Mouse (Mus musculus): ENCODE results near the gene Pcsk4.
A peak's percentile ranks its signal among the peaks of the same experiment; 100 is the strongest.
"Not testable (repeated sequence)": the region's sequence is repeated elsewhere in the genome, so short reads cannot be mapped to it uniquely, and the experiment has no call there.

Gene Pcsk4

DNA sequence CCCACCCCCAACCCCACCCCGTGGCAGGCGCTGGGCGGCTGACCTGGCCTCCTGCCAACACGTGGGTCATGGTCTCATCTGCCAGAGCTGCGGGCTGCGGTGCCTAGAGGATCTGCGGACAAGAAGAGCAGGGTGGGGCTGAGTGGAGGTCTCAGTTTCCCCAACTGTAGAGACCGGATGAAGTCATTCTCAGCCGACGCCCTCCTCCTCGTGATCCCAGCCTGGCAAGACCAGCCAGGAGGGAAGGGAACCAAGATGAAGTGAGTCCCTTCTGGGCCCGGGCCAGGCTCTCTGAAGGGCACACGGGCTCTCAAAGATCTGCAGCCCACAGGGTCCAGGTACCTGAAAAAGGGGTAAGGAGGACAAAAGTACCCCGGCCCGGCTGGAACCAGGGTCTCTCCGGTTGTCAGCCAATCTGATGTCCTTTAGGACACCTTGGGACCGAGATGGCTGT, 18.2 kb upstream of the Pcsk4 start:
- DNase-seq = peak in 1 of 2 experiments; percentile 45

DNA sequence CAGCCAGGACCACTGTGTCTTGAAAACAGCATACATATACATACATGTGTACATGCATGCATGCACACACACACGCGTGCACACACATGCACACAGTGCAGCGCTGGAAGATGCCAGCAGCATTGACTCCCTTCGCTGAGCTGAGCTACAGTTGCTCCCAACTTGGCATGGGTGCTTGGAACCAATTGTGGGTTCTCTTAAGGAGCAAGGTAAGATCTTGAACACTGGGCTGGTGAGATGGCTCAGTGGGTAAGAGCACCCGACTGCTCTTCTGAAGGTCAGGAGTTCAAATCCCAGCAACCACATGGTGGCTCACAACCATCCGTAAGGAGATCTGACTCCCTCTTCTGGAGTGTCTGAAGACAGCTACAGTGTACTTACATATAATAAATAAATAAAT, 16.6 kb upstream of the Pcsk4 start:
- DNase-seq = not testable (repeated sequence)

DNA sequence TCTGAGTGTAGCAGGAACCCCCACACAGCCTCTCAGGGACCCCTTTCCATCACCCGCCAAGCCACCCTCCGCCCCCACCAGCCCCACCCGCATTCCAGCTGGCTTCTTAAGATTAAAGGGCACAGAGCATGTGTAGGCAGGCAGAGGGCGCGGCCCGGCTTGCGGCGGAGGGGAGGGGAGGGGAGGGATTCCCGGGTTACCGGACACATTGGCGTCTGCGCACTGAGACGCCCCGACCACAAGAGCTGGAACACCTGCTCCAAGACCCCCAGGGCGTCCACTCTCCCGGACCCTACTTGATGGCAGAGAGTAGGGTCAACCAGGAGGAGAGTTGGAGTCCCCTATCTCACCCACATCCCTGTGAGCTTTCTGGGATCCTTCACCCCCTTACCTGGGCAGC, 15.8 kb upstream of the Pcsk4 start:
- DNase-seq = no peak

DNA sequence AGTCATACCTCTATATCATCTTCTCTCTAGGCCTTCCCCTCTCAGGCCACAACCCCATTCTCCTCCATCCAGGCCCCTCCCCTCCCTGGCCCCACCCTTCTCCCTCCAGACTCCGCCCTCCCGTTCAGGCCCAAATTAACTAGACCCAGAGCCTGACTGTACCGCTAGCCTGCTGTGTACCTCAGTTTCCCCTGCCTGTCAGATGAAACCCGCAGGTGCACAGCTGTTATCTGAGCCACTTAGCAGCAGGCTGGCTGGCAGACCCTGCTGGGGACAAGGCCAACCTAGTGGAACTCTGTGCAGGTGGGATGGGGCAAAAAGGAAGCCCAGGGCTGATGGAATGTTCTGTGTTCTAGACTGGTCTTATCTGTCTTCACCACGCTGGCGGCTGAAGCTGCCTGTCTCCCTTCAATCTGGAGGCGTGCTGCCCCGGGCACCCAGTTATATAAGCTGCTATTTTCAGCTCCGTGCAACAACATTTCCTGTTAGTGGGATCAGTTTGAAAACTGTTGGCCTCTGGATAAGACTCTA, 14.9 kb upstream of the Pcsk4 start:
- DNase-seq = no peak

DNA sequence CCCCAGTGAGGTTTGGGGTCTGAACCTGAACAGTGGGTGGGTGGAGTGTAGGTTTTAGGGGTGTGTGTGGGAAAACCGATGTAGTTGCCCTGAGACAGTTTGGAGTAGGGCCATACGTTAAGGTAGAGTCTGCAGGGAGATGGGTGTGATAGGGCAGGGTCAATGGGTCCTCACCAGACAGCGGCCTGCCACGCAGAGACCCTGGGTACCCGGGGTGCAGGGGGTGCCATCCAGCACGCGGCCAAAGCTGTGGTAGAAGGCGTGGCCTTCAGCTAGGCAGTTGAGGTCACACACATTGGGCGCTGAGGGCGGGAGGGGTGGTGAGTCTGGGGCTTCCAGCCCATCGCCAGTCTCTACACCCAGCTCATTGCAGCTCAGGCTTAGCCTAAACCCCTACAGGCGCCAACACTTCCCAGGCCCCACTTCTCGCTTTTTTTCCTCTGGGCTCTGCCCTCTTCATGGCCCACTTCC, 14.2 kb upstream of the Pcsk4 start:
- no peak for DNase-seq

DNA sequence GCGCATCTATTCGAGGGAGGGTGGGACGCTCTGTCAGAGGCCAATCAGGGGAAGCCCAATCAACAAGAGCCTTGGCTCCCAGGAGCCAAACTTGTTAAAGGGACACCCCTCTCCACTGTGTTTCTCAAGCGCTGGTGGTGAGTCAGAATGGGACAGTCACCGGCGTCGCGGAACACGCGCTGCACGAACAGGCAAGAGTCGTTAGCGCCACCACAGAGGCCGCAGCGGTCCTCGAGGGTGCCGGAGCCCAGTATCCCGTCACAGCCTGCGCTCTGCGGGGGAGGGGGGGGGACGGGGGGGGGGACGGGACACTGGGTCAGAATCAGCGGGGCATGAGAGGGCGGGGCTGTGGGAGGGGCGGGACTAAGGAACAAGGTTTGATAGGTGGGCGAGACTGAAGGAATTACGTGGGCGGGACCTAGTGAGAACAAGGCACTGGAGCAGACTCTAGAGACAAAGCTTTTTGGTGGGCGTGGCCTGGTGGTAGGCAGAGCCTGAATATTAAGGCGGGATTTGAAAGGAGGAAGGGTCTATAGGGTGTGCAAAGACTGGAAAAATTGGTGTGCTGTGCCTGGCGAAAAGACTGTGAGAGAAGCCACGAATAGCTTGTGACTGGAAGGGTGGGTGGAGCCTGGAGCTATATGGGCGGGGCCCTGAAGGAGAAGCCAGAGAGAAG, 13.6 kb upstream of the Pcsk4 start:
- DNase-seq = peak in 1 of 2 experiments; percentile 43

- no peak for DNase-seq
Observed at GRCm38 (mm10) chr10:80342305-80342748, 13.0 kb upstream of the Pcsk4 start.

DNA sequence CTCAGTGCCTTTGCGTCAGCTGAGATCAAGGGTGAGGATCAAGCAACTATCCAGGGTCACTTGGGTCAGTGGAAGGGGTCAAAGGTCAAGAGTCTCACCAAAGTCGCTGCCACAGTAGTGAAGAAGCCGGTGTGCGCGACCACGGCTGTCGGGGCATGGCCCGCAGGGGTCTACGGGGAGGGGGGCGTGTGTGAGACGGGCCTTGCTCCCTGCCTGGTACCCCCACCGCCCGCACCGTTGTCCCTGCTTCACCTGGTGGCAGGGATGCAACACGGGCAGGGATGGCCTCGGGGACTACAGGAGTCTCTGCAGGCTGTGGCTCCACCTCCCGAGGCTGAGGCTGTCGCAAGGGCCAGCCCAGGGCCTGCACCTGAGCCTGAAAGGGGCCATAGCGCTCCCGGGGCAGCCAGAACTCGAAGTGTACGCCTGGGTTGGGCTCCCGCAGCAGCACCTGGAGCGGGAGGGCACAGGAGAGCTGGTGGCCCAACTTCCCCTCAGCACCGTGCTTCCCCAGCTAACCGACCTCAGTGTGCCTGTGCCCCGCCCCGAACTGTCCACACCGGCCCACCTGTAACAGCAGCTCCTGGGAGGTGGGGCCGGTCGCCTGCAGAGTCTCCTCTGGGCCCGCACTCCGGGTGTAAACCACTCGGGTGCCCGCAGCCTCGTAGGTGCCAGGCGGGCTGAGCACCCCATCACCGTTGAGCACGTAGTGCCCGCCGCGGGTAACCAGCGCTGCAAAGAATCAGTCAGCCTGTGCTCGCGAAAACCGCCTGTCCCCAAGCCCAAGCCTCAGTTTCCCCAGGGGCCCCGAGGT, 12.4 kb upstream of the Pcsk4 start:
- no peak for DNase-seq

DNA sequence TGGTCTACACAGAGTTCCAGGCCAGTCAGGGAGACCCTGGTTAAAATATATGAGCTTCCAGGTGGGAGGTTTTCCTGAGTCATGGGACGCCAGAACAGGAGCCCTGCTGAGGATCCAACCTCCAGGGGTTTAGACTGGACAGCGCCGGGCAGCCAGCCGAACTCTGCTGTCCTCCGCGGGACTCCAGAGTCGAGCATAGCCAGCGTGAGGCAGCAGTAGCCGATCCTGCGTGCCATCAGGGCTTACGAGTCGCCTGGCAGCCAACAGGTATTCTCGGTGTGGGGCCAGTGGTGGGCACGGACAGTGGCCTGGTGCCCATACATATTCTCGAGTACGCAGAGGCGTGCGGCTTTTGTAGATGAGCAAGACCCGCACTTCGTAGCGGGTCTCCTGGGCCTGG, 11.7 kb upstream of the Pcsk4 start:
- DNase-seq = peak in 1 of 2 experiments; percentile 28

DNA sequence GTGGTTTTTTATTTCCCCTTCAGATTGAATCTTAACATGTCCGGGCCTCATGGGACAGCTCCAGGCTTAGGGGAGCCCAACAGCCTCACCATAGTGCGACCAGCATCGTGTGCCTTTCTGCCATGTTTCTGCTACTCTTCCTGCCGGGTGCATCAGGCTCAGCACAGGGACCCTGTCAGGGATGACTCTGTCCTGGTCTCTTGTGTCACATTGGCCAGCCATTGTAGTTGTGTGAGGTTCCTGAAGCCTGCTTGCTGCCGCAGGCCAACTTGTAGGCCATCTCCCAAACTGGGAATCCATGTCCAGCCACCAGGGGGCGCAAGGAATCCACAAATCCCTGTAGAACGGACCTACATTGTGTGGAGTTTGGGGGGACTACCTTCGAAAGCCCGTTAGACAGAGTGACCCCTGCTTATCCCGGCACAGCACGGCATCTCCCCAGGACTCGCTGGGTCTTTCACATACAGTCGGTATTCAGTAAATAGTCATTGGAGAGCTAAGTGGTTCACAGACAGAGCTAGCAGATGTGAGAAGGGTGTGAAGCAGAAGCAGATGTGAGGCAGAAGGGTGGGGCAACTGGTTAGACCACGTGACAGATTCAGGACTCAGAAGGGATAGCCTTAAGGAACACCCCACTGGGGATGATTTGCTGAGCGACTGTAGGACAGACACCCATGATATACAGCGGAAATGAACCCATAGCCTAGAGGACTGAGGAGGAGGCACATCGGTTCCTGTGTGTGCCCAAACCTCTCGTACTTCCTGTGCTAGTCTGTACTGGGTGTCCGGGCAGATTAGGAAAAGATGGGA, 10.8 kb upstream of the Pcsk4 start:
- DNase-seq = peak; percentile 93 to 96

DNA sequence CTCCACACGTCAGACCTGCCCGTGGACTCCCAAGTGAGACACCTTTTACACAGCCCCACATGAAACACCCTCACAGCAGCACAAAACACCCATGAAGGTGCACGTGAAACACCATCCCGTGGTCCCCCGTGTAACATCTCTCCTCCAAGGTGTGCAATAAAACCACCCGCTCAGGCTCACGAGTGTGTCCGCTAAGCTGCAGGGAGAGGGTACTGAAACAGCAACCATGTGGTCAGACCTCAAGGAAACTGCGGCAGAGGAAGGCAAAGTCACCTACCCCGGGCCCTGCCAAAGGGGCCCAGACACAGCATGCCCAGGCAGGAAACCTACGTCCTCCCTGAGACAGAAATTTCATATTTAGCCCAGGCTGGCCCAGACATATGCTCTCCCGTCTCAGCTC, 7.0 kb upstream of the Pcsk4 start:
- no peak for DNase-seq

DNA sequence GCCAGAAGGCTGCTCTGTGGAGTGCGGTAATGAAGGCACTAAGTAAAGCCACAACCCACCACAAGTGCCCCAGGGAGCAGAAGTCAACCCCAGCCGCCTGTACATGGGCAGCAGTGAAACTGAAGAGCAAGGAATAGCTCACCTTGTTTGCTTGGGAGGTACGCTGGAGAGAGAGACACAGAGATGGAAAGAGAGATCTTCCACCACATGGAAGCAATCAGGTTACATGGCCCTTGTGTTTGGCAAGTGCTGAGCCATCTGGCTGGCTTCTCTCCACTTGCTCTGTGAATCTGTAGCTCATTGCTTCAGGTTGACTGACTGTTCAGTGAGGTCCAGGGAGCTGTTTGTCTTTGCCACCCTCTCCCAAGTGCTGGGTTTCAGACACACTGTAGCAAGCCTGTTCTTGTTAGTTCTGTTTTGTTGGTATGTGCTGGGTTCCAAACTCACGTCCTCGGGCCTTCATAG, 3.3 kb upstream of the Pcsk4 start:
- peak; percentile 79 to 83 for DNase-seq

DNA sequence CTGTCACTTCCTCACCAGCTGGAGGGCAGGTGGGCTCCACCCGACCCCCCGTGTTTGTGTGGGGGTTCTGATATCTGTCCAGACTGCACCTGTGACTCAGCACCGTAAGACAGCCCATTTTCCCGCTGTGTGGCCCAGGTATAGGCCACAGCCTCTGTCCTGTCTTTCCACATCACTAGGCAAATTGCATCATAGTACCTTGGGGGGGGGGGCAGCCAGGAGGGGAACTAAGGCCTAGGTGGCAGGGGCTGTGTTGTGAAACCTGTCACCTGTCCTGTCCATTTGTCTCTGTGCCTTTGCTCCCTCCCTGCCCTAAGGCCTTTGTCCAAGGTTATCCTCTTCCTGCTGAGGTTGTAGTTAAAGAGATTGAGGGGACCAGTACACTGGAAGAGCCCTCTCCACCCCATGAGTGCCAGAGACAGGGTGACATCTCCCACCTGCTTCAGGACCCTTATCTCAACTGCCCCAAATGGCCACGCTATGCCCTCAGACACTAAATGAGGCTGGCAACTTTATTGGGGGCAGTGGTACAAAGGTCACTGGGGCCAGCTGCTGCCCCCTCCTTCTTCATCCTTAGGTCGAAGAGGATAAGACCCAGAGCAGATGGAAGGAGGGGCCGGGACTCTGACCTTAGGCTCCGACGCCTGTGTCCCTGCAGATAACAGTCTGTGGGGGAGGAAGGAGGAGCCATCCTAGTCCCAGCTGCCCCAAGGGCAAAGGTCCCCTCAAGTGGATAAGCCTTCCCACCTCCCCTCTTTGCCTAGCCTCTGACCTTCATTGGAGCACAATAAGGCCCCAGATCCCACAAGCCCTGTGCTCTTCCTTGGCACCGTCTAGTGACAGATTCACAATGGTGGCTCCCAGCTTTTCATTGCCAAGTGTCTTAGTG, 2.6 kb upstream of the Pcsk4 start:
- peak in 1 of 2 experiments; percentile 34 for DNase-seq

DNA sequence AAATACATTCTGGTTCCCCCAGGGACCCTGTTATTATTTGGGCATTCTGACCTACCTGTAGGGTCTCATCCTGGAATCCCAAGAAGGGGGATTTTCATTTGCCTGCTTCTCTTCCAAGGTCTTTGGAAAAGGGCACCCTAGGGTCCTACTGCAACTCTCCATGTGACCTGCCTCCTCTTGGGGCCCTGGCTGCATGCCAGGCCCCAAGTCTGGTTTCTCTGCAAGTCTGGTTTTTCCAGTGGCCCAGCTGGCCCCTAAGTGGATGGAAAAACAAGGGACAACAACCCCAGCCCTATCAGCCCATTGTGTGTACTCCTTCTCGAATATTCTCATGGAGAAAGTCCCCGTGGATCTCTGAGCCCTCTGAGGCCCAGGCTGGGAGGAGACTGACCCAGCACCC, 1.6 kb upstream of the Pcsk4 start:
- DNase-seq = no peak

DNA sequence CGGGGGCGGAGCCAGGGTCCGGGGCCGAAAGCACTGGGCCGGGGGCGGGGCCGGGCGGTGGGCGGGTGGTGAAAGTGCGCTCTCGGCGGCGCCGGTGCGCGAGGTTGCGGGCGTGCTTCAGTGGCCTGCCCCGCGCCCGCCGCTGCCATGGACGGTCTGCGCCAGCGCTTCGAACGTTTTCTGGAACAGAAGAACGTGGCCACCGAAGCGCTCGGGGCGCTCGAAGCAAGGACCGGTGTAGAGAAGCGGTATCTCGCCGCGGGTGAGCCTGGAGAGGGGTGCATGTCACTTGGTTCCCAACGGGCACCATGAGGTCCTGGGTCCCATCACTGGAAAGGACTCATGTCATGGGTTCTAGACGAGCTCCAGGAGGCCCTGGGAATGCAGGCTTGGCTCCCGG, 786 bp upstream of the Pcsk4 start:
- no peak for DNase-seq

DNA sequence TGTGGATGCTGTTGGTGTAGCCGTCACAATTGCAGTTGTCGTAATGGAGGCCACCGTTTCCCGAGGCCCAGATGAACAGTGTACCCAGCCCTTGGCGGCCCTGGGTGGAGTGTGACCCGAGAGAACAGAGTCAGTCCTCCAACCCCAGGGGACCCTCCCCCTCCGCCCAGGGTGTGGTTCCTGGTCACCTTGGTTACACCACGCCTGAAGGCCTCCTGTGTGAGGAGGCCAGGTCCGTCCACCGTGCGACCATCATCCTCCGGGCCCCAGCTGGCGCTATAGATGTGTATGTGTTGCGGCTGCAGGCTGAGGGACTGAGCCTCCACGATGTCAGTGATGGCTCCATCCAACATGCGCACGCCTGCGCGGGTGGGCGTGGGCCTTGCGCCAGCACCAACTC, 4.3 kb downstream of the Pcsk4 start:
- peak in 1 of 2 experiments; percentile 43 for DNase-seq

- peak in 1 of 2 experiments; percentile 28 for DNase-seq
Observed at GRCm38 (mm10) chr10:80324120-80325037, 4.9 kb downstream of the Pcsk4 start.

DNA sequence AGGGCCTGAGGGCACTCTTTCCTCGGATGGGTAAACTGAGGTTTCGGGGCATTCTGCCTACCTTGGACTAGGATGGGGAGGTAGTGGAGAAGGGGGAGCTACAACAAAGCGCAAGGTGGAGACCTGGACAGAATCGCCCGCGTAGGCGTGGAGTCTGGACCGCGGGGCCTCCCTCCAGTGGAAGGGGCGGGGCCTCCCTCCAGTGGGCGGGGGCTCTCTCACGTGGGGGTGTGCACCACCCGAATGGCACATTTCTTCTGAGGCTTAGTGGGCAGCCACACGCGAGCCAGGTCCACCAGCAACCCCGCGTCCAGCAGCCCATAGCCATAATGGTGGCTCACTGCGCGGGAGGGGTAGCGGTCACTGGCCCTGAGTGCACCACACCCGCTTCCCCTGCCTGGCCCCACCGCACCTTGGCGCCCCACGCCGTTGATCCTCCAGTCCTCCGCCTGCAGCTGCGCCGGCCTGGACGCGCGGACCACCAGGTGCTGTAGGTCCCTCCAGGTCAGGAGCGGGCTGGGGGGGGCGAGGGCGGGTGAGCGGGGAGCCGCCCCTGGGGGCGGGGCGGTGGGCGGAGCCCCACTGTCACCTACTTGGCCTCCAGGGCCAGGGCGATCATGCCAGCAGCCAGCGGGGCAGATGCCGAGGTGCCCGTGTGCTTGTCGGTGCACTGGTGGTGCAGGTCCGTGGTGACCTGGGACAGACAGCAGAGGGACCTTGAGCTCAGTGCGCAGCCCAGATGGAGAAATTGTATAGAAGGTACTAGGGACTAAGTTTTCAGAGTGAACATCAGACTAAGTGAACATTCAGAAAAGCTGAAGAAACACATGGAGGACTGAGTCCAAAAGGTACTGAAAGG, 5.8 kb downstream of the Pcsk4 start:
- DNase-seq = peak in 1 of 2 experiments; percentile 74

- peak in 1 of 2 experiments; percentile 56 for DNase-seq
Observed at GRCm38 (mm10) chr10:80322811-80323211, 6.5 kb downstream of the Pcsk4 start.

Data from cerebellum, postnatal 14 days (tissue).